Mouse (Mus musculus) mature B cell (primary cell): ENCODE data around the gene Adora1.

Source experiments
- in situ Hi-C: fragments of 300-500 bp; cut with MboI; formaldehyde crosslinking; loops from 2 replicates; pipeline ENCODE4 v1.14.3; 2019

Gene Adora1

DNA sequence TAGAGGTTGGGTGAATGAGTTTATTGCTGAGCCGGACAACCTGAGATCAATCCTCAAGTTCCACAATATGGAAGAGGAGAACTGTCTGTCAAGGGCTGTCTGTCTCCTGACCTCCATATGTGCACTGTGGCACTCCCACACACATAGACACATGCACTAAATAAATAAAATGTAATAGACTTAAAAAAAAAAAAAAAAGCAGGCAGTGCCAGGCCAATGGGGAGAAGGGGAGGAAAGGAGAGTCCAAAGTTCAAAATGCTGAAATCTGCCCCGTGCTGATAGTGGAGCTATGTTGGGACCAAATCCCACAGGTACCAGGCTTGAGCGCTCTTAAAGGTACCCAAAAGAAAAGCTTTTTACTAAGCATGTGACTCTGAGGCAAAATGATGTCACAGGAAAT, 2.2 kb upstream of the Adora1 start:
- in situ Hi-C loops, result no loop called here

DNA sequence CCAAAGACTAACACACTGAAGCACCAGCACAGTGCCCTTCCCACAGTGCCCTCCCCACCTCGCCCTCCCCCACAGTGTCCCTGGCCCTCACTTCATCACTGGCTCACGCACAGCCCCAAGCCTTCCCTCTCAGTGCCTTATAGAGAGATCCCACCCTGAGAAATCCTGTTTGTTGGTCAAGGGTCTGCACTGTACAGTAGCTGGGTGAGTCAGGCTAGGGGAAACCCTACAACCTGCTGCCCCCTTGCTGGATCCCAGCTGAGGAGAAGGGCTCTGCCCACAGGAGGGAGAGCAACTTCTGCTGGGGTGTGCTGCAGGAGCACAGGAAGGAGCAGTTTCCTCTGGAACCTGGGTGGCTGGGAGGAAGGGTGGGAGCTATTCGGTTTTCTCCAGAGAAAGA, 911 bp upstream of the Adora1 start:
- in situ Hi-C loops, result no loop called here

DNA sequence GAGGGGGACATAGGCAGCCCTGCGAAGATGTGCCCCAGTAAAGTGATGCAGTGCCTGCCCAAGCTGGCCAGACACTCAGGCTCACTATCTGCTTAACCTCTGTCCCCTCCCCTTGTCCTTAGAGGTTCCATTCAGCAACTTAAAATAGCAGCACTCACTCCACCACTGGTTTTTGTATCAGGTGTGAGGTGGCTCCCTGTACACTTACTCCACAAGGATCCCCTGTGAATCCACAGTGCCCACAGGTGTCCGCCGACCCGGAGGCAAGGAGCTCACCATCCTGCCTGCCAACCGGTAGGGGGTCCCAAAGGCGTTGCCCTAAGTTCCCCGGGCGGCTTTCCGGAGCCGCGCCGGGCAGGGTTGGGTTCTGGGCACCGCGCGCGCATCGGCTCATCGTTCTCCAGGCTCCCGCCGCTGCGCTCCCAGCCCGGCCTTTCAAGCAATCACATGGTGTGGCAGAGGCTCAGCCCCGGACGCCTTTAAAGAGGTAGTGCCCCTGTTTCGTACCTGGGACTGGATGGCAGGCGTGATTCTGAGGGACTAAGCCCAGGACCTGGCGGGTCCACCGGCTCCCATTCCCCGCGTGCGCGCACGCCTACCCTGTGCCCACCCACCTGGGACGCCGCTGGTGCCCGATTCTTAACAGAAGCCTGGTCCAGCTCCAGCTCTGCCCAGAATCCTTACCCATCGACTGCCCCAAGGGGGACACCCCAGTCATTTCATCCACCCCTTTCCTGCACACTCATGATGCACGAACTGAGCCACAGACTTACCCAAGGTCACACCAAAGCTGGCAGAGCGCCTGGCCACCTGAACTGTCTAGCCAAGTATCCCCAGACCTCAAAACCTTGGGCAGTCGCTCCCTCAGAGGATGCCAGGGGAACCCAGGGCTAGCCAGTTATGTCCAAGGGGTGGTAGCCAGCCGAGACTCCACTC, 508 bp downstream of the Adora1 start:
- in situ Hi-C loops, result no loop called here

DNA sequence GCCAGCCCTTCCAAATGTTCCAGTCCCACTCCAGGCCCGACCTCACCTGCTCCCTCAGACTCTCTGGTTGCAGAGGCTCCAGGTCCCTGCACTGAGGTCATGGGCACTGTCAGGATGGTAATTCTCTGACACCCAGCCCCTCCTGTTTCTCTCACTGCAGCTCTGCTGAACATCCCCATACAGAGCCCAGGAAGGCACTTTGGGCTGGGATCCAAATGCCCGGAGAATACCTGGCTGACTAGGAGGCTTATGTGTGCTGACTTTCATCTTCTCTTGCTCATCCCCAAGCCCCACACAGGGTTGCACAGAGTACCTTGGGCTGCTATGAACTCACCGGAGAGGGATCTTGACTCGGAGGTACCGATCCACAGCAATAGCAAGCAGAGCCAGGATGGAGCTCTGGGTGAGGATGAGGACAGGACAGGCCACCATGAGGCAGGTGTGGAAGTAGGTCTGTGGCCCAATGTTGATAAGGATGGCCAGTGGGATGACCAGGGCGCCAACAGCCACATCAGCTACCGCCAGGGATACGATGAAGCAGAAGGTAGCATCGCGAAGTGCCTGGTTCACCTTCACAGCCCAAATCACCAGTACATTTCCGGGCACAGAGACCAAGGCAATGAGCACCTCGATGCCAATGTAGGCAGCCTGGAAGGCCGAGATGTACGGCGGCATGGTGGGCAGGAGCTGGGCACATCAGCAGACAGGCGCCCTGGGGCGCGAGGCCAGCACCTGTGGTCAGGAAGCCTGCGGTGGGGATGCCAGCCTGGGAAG, 1.4 kb downstream of the Adora1 start:
- in situ Hi-C loops, result no loop called here

DNA sequence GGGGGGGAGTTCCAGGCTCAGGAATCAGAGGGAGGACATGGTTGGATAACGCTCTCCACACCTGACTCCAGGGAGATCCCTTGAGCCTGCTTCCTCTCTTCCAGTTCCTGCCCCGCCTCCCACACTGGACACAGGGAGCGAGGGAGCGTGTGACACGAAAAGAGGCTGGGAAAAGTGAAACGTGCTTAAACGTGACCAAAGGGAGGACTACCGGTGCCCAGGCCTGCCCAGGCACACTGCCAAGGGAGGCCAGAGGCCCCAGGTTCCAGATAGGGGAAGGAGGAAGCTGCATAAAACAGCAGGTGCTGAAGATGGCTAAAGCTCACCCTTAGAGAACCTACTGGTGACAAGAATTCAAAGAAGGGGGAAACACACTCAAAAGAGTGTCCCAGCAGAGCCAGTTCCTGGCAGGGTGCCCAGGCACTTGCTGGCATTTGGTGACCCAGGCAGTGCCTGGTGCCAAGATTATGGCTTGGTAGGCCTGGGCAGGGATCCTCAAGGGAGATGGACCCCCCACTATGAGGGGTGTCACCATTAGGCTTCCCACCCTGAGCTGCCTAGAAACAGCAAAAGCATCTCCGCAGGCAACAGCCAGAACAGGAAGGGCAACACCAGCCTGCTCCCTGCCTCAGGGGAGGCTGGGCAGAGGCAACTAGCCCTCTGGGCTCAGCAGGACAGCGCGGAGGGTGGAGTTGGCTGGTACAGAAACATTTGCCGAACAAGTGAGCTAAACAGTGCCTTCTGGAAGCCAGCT, 2.3 kb downstream of the Adora1 start:
- in situ Hi-C loops, result no loop called here

DNA sequence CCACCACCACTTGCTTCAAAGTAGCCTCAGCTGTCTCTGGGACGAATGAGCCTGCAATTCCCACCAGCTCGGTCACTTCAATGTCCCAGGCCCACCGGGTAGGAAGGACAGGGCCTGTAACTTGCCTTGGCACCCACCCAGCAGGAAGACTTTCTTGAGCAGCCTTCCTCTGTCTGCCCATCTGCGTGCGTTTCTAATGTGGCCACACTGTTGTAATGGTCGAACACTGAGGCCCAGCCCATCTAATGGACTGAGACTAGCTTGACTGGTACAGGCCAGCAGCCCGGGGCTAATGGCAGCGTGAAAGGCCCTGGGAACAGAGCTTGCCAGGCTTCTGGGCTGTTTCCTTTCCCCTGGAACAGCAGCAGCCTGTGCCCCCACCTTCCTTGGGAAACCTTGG, 2.9 kb downstream of the Adora1 start:
- in situ Hi-C loops, result no loop called here

DNA sequence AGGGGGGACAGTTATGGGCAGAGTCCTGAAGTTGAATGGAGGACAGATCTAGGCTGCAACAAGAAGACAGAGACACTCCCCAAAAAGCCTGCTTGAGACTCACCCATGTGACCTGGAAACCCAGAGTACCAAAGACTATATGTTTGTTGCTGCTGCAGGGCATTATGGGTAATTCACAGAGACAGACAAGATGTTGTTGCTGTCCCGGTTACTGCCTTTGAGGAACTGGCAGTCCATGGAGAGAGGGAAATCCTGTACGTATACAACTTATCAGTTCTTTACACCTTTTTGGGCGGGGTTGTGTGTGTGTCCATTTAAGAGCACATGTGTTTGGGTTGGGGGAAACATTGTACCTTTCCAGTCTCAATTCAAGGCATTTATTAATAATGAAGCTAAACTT, 3.5 kb downstream of the Adora1 start:
- in situ Hi-C loops, result no loop called here

DNA sequence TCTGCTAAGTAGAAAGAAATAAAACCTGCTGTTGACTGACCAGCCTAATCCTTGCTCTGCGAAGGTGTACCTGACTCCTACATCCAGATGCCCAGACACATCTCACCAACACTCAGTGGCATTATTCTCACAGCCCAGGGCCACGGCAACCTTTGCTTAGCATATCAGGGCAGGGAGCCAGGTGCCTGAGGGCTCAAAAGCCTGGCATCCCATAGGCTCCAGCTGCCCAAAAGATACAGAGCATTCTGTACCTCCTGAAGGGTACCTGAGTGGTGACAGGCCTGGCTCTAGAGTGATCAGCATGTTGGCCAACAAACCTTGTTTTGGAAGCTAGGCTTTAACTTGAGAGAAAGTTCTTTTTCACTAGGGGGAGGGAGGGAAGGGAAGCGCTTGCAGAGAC, 4.0 kb downstream of the Adora1 start:
- in situ Hi-C loops, result no loop called here

DNA sequence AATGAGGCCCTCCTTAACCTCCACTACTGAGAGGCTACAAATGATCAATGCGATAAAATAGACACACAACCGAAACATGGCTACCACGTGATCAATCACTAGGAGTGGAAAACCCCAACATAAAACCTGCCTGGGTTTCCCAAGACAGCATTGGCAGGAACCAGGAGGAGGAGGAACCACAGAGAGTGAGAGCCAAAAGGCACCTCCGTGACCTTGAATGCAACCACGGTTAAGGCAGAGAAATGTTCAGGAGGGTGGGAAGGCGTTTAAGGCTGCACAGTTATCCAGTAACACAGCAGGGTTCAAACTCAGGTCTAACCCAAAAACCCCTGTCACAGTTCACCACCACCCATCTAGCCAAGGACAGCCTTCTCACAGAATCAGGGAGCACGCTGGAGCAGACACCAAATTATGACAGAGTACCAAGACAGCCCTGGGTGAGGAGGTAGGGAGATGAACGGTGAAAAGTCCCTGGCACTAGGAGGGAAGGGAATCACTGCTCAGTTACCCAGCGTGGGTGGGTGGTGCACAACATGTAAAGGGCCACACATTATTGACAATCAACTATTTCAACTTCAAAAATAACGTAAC, 4.5 kb downstream of the Adora1 start:
- in situ Hi-C loops, result no loop called here

DNA sequence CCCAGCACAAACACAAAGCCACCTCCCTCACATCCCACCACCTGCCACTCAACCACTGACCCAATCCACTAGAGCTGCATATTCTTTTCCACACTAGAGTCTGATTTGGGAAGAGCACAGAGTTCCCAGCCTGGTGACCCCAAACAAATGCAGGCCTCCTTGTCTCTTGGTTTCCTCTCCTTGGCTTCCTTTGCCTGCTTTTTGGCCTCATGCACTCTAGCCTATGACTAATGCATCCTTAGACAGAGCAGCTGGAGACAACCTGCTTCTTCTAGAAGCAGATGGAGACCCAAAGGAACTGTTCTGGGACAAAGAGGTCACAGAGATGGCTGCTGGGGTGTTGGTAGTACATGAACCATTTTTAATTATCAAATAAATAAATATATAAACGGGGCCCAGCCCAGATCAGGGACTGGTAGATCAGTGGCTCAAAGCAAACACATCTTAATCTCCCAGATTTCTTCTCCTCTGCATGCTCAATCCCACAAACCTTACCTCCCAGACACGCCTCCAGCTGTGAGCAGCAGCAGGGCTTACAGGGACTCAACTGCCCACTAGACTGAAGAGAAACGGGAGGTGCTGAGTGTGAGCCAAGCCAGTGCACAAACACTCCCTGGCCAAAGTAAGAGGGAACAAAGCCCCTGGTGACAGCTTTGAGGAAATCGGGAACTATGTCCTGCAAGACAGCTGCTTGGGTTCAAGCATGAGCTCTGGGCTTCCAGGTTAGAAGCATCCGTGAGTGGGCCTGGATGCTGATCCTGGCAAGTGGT, 5.2 kb downstream of the Adora1 start:
- in situ Hi-C loops, result no loop called here

DNA sequence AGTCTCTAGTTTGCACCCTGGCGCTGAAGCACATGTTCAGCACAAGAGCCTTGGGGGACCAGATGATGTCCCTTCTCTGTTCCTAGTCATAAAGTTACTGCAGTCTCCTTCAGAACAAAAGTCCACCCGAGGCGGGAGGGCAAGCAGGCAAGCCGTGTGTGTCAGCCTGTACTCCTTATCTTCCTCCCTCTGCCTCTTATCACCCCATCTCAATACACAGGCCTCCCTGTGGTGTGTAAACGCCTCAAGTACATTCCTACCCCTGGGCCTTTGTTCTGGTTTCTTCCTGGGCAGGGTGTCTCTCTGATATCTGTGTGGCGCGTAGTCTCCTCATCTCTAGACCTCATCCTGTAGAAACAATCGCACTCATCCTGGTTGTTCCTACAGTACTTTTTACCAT, 8.5 kb downstream of the Adora1 start:
- in situ Hi-C loops, result no loop called here

DNA sequence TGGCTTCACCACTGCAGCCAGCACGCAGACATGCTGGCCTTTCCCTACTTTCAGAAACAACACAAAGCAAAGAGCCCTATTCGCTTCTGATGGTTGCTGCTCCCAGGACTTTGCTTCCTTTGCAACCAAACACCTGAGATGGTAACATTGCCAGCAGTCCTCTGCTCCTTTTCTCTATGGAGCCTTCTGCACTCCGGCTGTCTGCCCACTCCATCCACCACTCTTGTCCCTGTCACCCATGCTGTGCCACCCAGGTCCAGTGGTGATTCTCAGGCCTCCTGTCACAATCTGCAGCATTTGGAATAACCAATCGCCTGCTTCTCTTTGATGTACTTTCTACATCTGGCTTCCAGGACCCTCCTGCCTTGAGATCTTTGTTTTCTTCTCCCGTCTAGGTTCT, 9.9 kb downstream of the Adora1 start:
- in situ Hi-C loops, result no loop called here

DNA sequence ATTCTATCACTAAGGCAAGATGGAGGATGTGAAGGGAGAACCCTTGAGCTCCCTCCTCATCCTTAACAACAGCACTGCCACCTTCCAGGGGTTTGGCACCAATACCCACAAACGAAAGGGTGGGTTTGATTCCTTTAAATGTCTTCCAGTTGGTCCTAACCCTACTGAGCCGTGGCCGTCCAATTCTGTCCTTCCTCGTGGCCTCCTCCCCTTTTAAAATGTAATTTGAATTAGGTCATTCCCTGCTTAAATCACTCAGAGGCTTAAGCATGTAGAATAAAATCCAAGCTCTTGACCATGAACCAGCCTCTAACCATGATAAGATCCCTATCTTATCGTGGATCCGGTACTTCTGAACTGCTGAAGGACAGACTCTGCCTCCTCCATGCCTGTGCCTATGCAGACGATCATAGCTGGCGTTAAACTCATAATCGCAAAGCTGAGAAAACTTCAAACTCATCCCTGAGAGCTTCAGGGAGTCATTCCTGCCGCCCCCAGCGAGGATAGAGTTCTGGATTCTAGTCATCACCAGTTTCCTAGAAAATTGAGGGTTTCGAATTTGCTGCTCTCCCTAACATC, 10.5 kb downstream of the Adora1 start:
- in situ Hi-C loops, result no loop called here

DNA sequence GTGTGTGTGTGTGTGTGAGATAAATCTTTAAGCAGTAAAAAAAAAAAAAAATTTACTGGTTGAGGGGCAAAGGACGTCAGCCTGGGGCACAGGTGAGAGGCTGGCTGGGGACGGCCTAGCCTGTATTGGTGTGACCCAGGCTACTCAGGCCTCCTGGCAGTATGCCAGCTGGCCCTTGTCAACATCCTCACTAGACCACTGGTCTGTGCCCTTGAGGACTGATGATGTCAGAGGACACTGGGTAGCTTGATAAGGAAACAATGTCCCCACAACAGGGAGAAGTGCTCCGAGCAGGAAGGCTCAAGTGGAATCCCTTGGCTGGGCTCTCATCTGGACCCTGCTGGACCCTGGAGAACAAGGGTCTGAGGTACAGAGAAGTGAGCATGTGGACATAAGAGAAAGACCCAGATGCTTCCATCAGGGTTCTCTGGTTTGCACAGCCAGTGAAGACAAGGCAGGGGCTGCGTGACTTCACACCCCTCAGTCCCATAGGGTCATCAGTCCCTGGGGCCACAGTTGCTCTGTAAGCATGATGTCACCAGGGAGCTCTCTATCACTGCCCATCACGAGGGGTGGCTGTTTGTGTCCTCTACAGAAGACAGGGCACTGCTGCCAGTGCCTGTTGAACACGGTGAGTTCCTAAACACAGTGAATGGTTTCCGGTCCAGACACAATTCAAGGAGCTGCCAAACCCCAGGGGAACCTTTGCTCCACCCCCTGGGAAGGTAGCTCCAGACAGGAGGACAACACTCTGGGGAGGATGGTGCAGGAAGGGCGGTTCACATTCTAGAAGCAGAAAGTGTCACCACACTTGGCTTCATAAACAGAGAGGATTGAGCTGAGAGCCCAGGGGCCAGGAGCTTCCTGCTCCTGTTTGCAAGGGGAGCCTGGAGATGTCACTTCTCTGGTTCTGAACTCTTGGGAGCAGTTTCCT, 12.8 kb downstream of the Adora1 start:
- in situ Hi-C loops, result no loop called here

DNA sequence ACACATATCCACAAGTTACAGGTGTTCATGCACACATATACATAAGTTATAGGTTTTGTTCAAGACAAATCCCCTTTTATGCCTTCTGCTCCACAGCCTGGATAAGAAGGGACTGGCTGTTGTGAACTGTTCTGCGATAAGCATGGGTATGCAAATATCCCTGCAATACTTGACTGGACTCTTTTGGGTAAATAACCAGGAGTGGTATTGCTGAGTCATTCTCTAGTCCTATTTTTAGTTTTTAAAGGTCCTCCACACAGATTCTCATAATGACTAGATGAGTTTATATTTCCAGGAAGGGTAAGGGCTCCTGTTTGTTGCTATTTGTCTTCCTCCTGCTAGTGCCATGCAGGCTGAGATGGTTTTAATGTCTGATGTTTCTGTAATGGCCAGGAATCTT, 14.1 kb downstream of the Adora1 start:
- in situ Hi-C loops, result no loop called here

DNA sequence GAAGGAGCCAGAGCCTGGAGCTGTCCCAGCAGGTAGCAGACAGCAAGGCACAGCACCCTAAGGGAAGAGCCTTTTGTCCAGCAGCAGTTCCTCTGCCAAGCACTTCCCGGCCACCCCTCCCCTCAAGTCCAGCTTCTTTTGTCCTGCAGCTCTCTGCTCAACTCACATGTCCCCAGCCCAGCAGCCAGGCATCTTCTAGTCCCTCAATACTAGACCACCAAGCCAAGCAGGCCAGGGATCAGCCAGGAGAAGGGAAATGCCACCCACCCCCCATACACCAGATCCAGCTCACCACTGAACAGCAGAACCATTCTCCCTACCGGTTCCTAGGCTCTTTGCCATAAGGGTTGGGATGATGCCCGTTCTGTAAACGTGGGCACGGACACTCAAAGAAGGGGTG, 15.6 kb downstream of the Adora1 start:
- in situ Hi-C loops, result no loop called here

DNA sequence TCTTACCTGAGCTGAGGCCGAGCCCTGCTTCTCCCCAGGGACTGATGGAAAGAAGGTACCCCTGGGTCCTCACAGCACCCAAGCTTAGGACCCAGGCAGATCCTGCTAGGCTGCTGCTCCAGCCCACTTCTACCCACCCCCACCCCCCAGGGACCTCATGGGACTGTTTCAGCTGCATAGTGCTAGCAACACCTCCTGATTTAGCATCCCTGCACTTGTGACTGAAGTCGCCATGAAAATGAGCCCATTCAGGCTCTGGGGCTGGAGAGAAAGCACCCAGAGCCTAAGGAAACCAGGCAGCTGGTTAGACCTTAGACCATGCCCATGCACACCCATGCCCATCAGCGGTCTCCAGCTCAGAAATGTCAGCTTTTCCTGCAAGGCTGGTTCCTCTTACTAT, 17.3 kb downstream of the Adora1 start:
- in situ Hi-C loops, result no loop called here

DNA sequence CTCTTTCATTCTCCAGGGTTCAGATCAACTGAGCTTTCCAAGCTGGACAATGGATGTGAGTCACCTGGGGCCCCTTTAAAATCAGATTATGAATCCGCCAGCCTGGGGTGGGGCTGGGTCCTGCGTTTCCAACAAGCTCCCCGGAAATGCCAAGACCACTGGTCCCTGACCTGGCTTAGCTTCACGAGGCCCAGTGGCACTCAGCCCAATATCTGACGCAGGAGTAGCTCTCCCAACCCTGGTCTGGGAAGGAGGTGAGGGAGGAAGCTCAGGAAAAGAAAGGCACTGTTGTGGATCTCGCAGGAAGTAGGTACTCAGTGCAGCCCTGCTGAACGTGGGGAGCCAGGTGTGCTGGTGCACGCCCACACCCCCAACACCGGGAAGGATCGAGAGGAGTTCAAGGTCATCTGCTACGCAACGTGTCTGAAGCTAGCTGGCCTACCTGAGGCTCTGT, 18.2 kb downstream of the Adora1 start:
- in situ Hi-C loops, result no loop called here

DNA sequence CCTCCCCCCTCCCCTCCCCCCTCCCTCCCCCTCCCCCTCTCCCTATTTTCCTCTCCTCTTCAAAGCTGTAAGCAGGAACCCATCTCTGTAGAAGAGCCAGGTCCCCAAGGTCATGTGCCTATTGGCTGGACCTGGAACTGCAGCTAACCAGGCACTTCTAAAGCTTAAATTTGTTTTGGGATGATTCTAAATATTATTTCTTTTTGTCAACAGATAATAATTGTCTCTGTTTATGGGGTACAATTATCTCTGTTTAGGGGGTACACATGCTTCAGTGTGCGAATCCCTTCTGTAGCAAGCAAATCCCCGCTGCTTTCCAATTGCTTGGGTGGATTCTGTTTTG, 18.6 kb downstream of the Adora1 start:
- in situ Hi-C loops, result no loop called here
